In genomic region chr17:14114856-14115255, GRCm38 (mm10) we compare ENCODE assay signal across 51 mouse cellular contexts. TPM values are rescaled to one million over a fixed set of nuclear protein-coding genes. Genes with fewer than 3 reads are reported as not detected.
"Had no signal": no experiment of that assay in that cellular context is flagged by ENCODE, and none has a peak within 500 bp of the region (broad histone marks: within the 10 kb centered on the region; RNA-seq: fewer than 3 reads in every experiment).

No protein-coding gene starts in this region.

- H3K27me3 ChIP-seq: heart, embryonic 15.5 days; hindbrain, embryonic 12.5 days; hindbrain, embryonic 13.5 days; hindbrain, embryonic 15.5 days; intestine, embryonic 15.5 days; kidney, embryonic 15.5 days had no signal

- H3K36me3 ChIP-seq: heart, embryonic 10.5 days; heart, embryonic 12.5 days; heart, embryonic 13.5 days; heart, embryonic 15.5 days; hindbrain, embryonic 10.5 days; hindbrain, embryonic 12.5 days; hindbrain, embryonic 13.5 days; hindbrain, embryonic 15.5 days; intestine, embryonic 15.5 days; kidney, embryonic 15.5 days had no signal

- H3K9me3 ChIP-seq: heart, embryonic 10.5 days; heart, embryonic 12.5 days; heart, embryonic 13.5 days; heart, embryonic 15.5 days; hindbrain, embryonic 10.5 days; hindbrain, embryonic 12.5 days; hindbrain, embryonic 13.5 days; hindbrain, embryonic 15.5 days; intestine, embryonic 15.5 days; kidney, embryonic 15.5 days had no signal

- H3K9ac ChIP-seq: heart, embryonic 12.5 days; heart, embryonic 13.5 days; heart, embryonic 15.5 days; hindbrain, embryonic 12.5 days; hindbrain, embryonic 13.5 days; hindbrain, embryonic 14.5 days; hindbrain, embryonic 15.5 days; intestine, embryonic 15.5 days; kidney, embryonic 15.5 days had no signal

- H3K4me2 ChIP-seq: heart, embryonic 11.5 days; heart, embryonic 12.5 days; heart, embryonic 13.5 days; heart, embryonic 15.5 days; hindbrain, embryonic 12.5 days; hindbrain, embryonic 13.5 days; hindbrain, embryonic 14.5 days; hindbrain, embryonic 15.5 days; intestine, embryonic 15.5 days; kidney, embryonic 15.5 days had no signal

- H3K27ac ChIP-seq: heart, embryonic 10.5 days; heart, embryonic 13.5 days; heart, embryonic 15.5 days; hindbrain, embryonic 10.5 days; hindbrain, embryonic 12.5 days; hindbrain, embryonic 13.5 days; hindbrain, embryonic 14.5 days; hindbrain, embryonic 15.5 days; hindbrain, postnatal 0 days; intestine, embryonic 15.5 days; kidney, embryonic 15.5 days; kidney, postnatal 0 days; layer of hippocampus, adult 2 months had no signal

- H3K4me1 ChIP-seq: heart, embryonic 15.5 days; hindbrain, embryonic 10.5 days; hindbrain, embryonic 12.5 days; hindbrain, embryonic 13.5 days; hindbrain, embryonic 15.5 days; intestine, embryonic 15.5 days; kidney, embryonic 15.5 days had no signal

- H3K4me3 ChIP-seq: heart, embryonic 10.5 days; heart, embryonic 12.5 days; heart, embryonic 13.5 days; heart, embryonic 15.5 days; hindbrain, embryonic 10.5 days; hindbrain, embryonic 12.5 days; hindbrain, embryonic 13.5 days; hindbrain, embryonic 15.5 days; intestine, embryonic 15.5 days; kidney, embryonic 15.5 days; layer of hippocampus, adult 2 months had no signal

- DNase-seq: heart, postnatal 10 days; heart, postnatal 14 days; heart, postnatal 36 days; heart, postnatal 4 days; kidney, adult 11 months; kidney, adult 18-20 months; kidney, adult 2 months; kidney, adult 8-10 months; kidney, adult 9 months; kidney, postnatal 10 days; kidney, postnatal 14 days; kidney, postnatal 25 days; kidney, postnatal 36 days; kidney, postnatal 4 days; layer of hippocampus, adult 9-11 months; layer of hippocampus, postnatal 36 days had no signal

- ATAC-seq: hindbrain, embryonic 16.5 days; hindbrain, postnatal 0 days; inflammation-experienced regulatory T-cells, adult 6 months; intestine, embryonic 15.5 days; intestine, embryonic 16.5 days; intestine, postnatal 0 days had no signal

RNA-seq across cellular contexts. Expression of gene Gm7358, which starts 55.5 kb away (rescaled TPM):
- total RNA-seq: heart, postnatal 10 days; heart, postnatal 14 days; heart, postnatal 25 days; heart, postnatal 36 days; heart, postnatal 4 days; hematopoietic stem cell, adult 5-6 weeks; hindbrain, postnatal 0 days; layer of hippocampus, adult 18-20 months; layer of hippocampus, adult 2 months; layer of hippocampus, adult 8-10 months; layer of hippocampus, postnatal 10 days; layer of hippocampus, postnatal 14 days; layer of hippocampus, postnatal 25 days; layer of hippocampus, postnatal 36 days; left cerebral cortex, adult 18-20 months had no signal
- polyA plus RNA-seq: heart, embryonic 10.5 days; heart, embryonic 11.5 days; heart, embryonic 12.5 days; heart, embryonic 13.5 days; heart, embryonic 14.5 days; heart, embryonic 15.5 days; heart, embryonic 16.5 days; heart, postnatal 0 days; hindbrain, embryonic 10.5 days; hindbrain, embryonic 11.5 days; hindbrain, embryonic 12.5 days; hindbrain, embryonic 13.5 days; hindbrain, embryonic 14.5 days; hindbrain, embryonic 15.5 days; hindbrain, embryonic 16.5 days; hindbrain, postnatal 0 days; inflammation-experienced regulatory T-cells, adult 6 months; intestine, embryonic 14.5 days; intestine, embryonic 15.5 days; intestine, embryonic 16.5 days; intestine, postnatal 0 days; kidney, adult 2 months; kidney, embryonic 14.5 days; kidney, embryonic 15.5 days; kidney, embryonic 16.5 days; kidney, postnatal 0 days; large intestine, adult 2 months had no signal
